Mouse (Mus musculus) inflammation-experienced regulatory T-cells, adult 6 months (primary cell): Measurements from ENCODE around the gene 9330182L06Rik. TPM values are rescaled to one million over a fixed set of nuclear protein-coding genes. Genes with fewer than 3 reads are reported as not detected.

Experiments used
- polyA plus RNA-seq, 3 experiments: library from polyadenylated mRNA; unstranded; fragments of 100-300 nt; shearing (Covaris generic); gene quantifications; one replicate each; pipeline ENCODE4 v1.2.1; 2017

The 9330182L06Rik gene
- polyA plus RNA-seq, 3 experiments from 2014 or later, result 0.18 to 0.38 TPM; not detected in 1

Other genes with a start within 250 kb of the 9330182L06Rik start
- 10 to 100 TPM; 26.4 to 54.2 (median 46.2) TPM for gene Tmem243, start 165.4 kb upstream of the 9330182L06Rik start, polyA plus RNA-seq
- 100 to 1,000 TPM in 2 of 3 experiments, 10 to 100 TPM in 1; 75.8 to 116 (median 104) TPM for gene Dmtf1, start 104.3 kb upstream of the 9330182L06Rik start, polyA plus RNA-seq